In genomic region chr5:139908243-139908810, GRCm38 (mm10) we compare ENCODE assay signal across 8 mouse cellular contexts. TPM values are rescaled to one million over a fixed set of nuclear protein-coding genes. Genes with fewer than 3 reads are reported as not detected.
DNase-seq lines count a peak whose midpoint lies in the region; ATAC-seq and TF ChIP-seq lines count a peak whose summit lies in the region.

No protein-coding gene starts in this region.

- DNase-seq in gastrocnemius, postnatal 10 days = peak; percentile 46
- no peak for DNase-seq in gastrocnemius, adult 18-20 months (ENCODE audit: low spot score)
- peak; percentile 44 to 53 for DNase-seq in lung, postnatal 4 days
- DNase-seq in frontal cortex, postnatal 25 days (ENCODE audit: low spot score in 2 of 2) = no peak
- no peak for DNase-seq in spleen, postnatal 4 days (ENCODE audit: low spot score in 2 of 2)

- peak overlapping the region; percentile 64 for H3K9ac ChIP-seq in ES-Bruce4 (ENCODE audit: low read depth, poor library complexity, severe bottlenecking)
- H3K9ac ChIP-seq in embryonic facial prominence, embryonic 15.5 days = peak overlapping the region; percentile 48
- H3K9ac ChIP-seq in intestine, embryonic 15.5 days = peak overlapping the region; percentile 56

- H3K4me2 ChIP-seq in embryonic facial prominence, embryonic 15.5 days (replicated peaks) = peak overlapping the region; percentile 99
- H3K4me2 ChIP-seq in intestine, embryonic 15.5 days (replicated peaks) = peak overlapping the region; percentile 94

- no peak for TF ChIP-seq POLR2A in ES-Bruce4 (IDR thresholded peaks at IDR 0.05; ENCODE audit: insufficient read depth, low read length)

- H3K36me3 ChIP-seq in ES-Bruce4 (ENCODE audit: control insufficient read depth, insufficient read depth, low read length, poor library complexity, severe bottlenecking) = no peaks in the 10 kb centered on the region
- no peaks in the 10 kb centered on the region for H3K36me3 ChIP-seq in embryonic facial prominence, embryonic 15.5 days
- H3K36me3 ChIP-seq in intestine, embryonic 15.5 days = no peaks in the 10 kb centered on the region

- TF ChIP-seq CTCF in ES-Bruce4 (IDR thresholded peaks at IDR 0.05; ENCODE audit: low read depth, low read length) = no peak

- under 1% methylated on average over 78 of the region's 78 CpGs for WGBS in embryonic facial prominence, embryonic 15.5 days
- under 1% methylated on average over 65 of the region's 78 CpGs for WGBS in intestine, embryonic 15.5 days

- peaks cover 50% of the 10 kb centered on the region for H3K27me3 ChIP-seq in ES-Bruce4 (ENCODE audit: control insufficient read depth, insufficient read depth, low read length, poor library complexity, severe bottlenecking)
- H3K27me3 ChIP-seq in embryonic facial prominence, embryonic 15.5 days = peaks cover 79% of the 10 kb centered on the region
- peaks cover 83% of the 10 kb centered on the region for H3K27me3 ChIP-seq in intestine, embryonic 15.5 days (replicated peaks)

- TF ChIP-seq EP300 in ES-Bruce4 (IDR thresholded peaks at IDR 0.05; ENCODE audit: insufficient read depth, low read depth, low read length) = no peak

- no peak for ATAC-seq in embryonic facial prominence, embryonic 15.5 days (ENCODE audit: insufficient number of reproducible peaks, low FRiP score, low TSS enrichment, low read depth)
- peak; percentile 52 for ATAC-seq in intestine, embryonic 15.5 days

- no peak overlapping the region for H3K27ac ChIP-seq in ES-Bruce4 (ENCODE audit: insufficient read depth, low read length)
- no peak overlapping the region; the same call in 1 of the 2 replicates for H3K27ac ChIP-seq in embryonic facial prominence, embryonic 15.5 days (replicated peaks)
- H3K27ac ChIP-seq in intestine, embryonic 15.5 days = no peak overlapping the region

- no peaks in the 10 kb centered on the region for H3K9me3 ChIP-seq in ES-Bruce4 (replicated peaks; ENCODE audit: control insufficient read depth, insufficient read depth, low read length, poor library complexity, severe bottlenecking)
- no peaks in the 10 kb centered on the region for H3K9me3 ChIP-seq in embryonic facial prominence, embryonic 15.5 days (replicated peaks)
- no peaks in the 10 kb centered on the region for H3K9me3 ChIP-seq in intestine, embryonic 15.5 days

- H3K4me1 ChIP-seq in ES-Bruce4 (ENCODE audit: control insufficient read depth, insufficient read depth, low read length) = no peaks in the 10 kb centered on the region
- H3K4me1 ChIP-seq in embryonic facial prominence, embryonic 15.5 days = peaks cover 61% of the 10 kb centered on the region
- peaks cover 49% of the 10 kb centered on the region for H3K4me1 ChIP-seq in intestine, embryonic 15.5 days (replicated peaks)

- peak overlapping the region; percentile 75 for H3K4me3 ChIP-seq in ES-Bruce4 (ENCODE audit: low read depth, low read length)
- H3K4me3 ChIP-seq in embryonic facial prominence, embryonic 15.5 days (replicated peaks) = peak overlapping the region; percentile 67
- peak overlapping the region; percentile 57 for H3K4me3 ChIP-seq in intestine, embryonic 15.5 days (replicated peaks)

RNA-seq across cellular contexts. Expression of gene Elfn1, which starts 0.6 kb away (rescaled TPM):
- 1 to 10 TPM in 1 of 2 experiments, under 1 TPM in 1; 0.99 to 1.0 TPM for total RNA-seq in gastrocnemius, postnatal 10 days (2021)
- not detected for total RNA-seq in gastrocnemius, adult 18-20 months (2021)
- polyA plus RNA-seq in ES-Bruce4 (2011; ENCODE audit: insufficient read depth, insufficient read length, low read depth, missing spikeins) = 0.15 and 0.29 TPM in 2 replicates
- polyA plus RNA-seq in embryonic facial prominence, embryonic 15.5 days (2015; fragmentation: Nextera tagmentation; extraction: Ambion mirVana) = 2.0 and 2.5 TPM in 2 replicates
- polyA plus RNA-seq in intestine, embryonic 15.5 days (2015; fragmentation: Nextera tagmentation; extraction: Ambion mirVana) = 0.19 and 0.20 TPM in 2 replicates

Comparison
In these comparisons a context has a peak if more than half of its experiments do, and no peak if none do; other contexts are left out.
1. DNase-seq: peak in gastrocnemius, postnatal 10 days (single experiment) and lung, postnatal 4 days (2 of 2); none in gastrocnemius, adult 18-20 months (single experiment), frontal cortex, postnatal 25 days (0 of 2) and spleen, postnatal 4 days (0 of 2).
2. Peak in every context shown above with its lines, with median percentiles within 50 percentile points of each other: H3K4me3 ChIP-seq and H3K9ac ChIP-seq.